Mouse (Mus musculus) lung, postnatal 0 days (tissue): ENCODE results near the gene Cuta. TPM values are rescaled to one million over a fixed set of nuclear protein-coding genes. Genes with fewer than 3 reads are reported as not detected.
A peak's percentile ranks its signal among the peaks of the same experiment; 100 is the strongest.

Experiments
- ATAC-seq: fragments of 200-750 bp; cut with Nextera tagmentation; 2 replicates; pipeline ENCODE4 v1.8.0; 2017; ENCODE audit warnings: moderate library complexity
- DNase-seq: peaks from one replicate; pipeline ENCODE4 v3.0.0-alpha.2; 2016; ENCODE audit warnings: low spot score
- H3K27ac ChIP-seq: fragments of 300-500 bp; sonication (generic); 2 replicates; pipeline ENCODE4 v1.5.1; 2014; ENCODE audit warnings: antibody characterized with exemption, mild to moderate bottlenecking, low read length, mixed read lengths
- H3K27me3 ChIP-seq: fragments of 300-500 bp; sonication (generic); replicated peaks from 2 replicates; pipeline ENCODE4 v1.6.1; 2014; ENCODE audit warnings: low read length, mixed read lengths; ENCODE audit not compliant: insufficient read depth
- H3K36me3 ChIP-seq: fragments of 300-500 bp; sonication (generic); 2 replicates; pipeline ENCODE4 v1.6.1; 2014; ENCODE audit warnings: low read length, mixed read lengths; ENCODE audit not compliant: insufficient read depth
- H3K4me1 ChIP-seq: fragments of 300-500 bp; sonication (generic); 2 replicates; pipeline ENCODE4 v1.6.1; 2014; ENCODE audit warnings: antibody characterized with exemption, low read depth, low read length, mixed read lengths; ENCODE audit not compliant: insufficient read depth
- H3K4me2 ChIP-seq: fragments of 300-500 bp; sonication (generic); replicated peaks from 2 replicates; pipeline ENCODE4 v1.6.1; 2014; ENCODE audit warnings: low read depth, mild to moderate bottlenecking, low read length, moderate library complexity, mixed read lengths
- H3K4me3 ChIP-seq: fragments of 300-500 bp; sonication (generic); 2 replicates; pipeline ENCODE4 v1.5.1; 2014; ENCODE audit warnings: low read depth, low read length
- H3K9ac ChIP-seq: fragments of 300-500 bp; sonication (generic); replicated peaks from 2 replicates; pipeline ENCODE4 v1.6.1; 2014; ENCODE audit warnings: low read depth, mild to moderate bottlenecking
- H3K9me3 ChIP-seq: fragments of 300-500 bp; sonication (generic); 2 replicates; pipeline ENCODE4 v1.6.1; 2016; ENCODE audit warnings: low read length, mixed read lengths
- CTCF ChIP-seq: IDR thresholded peaks from 2 replicates; pipeline ENCODE4 v1.5.1; 2016; ENCODE audit warnings: antibody characterized with exemption, mild to moderate bottlenecking
- EP300 ChIP-seq: IDR thresholded peaks from 2 replicates; pipeline ENCODE4 v1.6.1; 2016; ENCODE audit warnings: antibody characterized with exemption, mild to moderate bottlenecking, control low read depth
- whole genome bisulfite sequencing: fragments of 180-500 bp; shearing (Covaris S2); extraction: QIAGEN DNeasy Blood & Tissue Kit; methylation state at CpG from one replicate; pipeline ENCODE4 v1.1.7; 2014; 5-methylcytosine and 5-hydroxymethylcytosine counted together
- polyA plus RNA-seq: library from polyadenylated mRNA; unstranded; fragments of >200 nt; fragmentation: Nextera tagmentation; extraction: Ambion mirVana; gene quantifications from 2 replicates; pipeline ENCODE4 v1.2.1, GENCODE M21; 2015

Gene Cuta
- polyA plus RNA-seq, 1 experiment from 2014 or later, result 180 TPM

DNA sequence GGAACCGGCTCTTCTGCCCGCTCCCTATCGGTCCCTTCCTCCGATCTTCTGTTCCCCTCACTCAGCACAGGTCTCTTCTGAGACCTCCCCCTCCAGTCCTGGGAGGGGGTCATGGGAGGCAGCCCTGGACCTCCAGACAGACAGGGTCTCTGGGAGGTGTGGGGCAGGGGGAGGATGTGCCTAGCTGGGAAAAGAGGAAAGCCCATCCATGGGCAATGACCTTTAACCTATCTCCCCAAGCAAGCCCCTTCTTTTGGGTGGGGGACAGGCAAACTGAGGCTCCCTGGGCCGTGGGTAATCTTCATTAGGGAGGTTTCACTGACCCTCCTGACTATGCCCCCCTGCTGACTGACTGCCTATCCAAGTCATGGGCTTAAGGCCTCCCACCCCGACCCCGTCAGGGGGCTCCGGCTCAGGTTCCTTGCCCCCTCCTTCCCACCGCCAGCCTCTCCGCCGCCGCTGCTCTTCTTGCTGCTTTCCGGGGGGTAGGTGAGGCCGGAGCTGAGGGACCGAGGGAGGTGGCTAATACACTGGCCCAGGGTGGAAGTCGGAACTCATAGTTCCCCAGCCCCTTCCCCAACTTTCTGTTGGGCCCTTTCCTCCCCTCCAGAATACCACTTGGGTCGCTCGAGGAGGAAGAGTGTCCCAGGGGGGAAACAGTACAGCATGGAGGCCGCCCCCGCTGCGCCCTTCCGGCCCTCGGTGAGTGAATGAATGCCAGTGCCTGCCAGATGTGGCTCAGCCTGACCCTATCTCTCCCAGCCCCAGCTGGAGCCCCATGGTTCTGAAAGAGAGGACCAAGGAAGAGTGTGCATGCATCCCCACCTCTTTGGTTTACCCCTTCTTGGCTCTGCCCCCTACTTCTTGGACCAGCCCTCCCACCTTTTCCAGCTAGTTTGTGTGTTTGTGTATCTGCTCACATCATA, 12.8 kb upstream of the Cuta start:
- Histone ChIP-seq H3K9me3 (no peaks in the 10 kb centered on the region), H3K36me3 (0 out of 2 replicates have a peak, but pooled peaks cover 2% of the 10 kb centered on the region), H3K4me2 (peak overlapping the region; percentile 41), H3K4me1 (peaks cover 15% of the 10 kb centered on the region; the same call in 1 of the 2 replicates), H3K9ac (peak overlapping the region; percentile 12; the same call in 1 of the 2 replicates), H3K27ac (no peak overlapping the region), H3K4me3 (peak overlapping the region; percentile 14), H3K27me3 (no peaks in the 10 kb centered on the region)
- TF ChIP-seq CTCF, result no peak
- no peak for TF ChIP-seq EP300
- 17% methylated on average over 21 of the region's 23 CpGs for WGBS
- no peak for DNase-seq
- ATAC-seq, result no peak

DNA sequence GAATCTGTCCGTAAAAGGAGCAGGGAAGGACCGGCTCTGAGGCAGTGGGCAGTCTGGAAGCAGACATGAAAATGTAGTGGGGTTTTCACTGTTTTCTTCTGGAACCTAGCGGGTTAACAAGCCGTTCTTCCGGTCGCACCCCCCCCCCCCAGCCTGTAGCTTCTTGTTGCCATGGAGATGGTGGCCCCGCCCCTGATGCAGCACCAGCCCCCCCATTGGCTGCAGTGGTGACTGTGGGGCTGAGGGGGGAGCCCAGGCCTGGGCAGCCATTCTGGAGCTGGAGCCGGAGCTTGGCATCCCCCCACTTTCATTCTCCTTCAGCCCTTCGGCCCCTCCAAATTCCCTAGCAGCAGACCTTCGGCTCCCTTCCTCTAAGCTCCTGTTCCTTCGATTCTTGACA, 12.0 kb upstream of the Cuta start:
- TF ChIP-seq CTCF, result no peak
- no peak for TF ChIP-seq EP300
- H3K9ac ChIP-seq, result no peak overlapping the region
- WGBS, result 2% methylated on average over 8 of the region's 11 CpGs
- no peaks in the 10 kb centered on the region for H3K9me3 ChIP-seq
- peak; percentile 89 for DNase-seq
- no peak overlapping the region for H3K27ac ChIP-seq
- peak overlapping the region; percentile 41 for H3K4me2 ChIP-seq
- H3K4me3 ChIP-seq, result peak overlapping the region; percentile 14
- no peaks in the 10 kb centered on the region for H3K27me3 ChIP-seq
- H3K4me1 ChIP-seq, result peaks cover 15% of the 10 kb centered on the region; the same call in 1 of the 2 replicates
- no peaks in the 10 kb centered on the region for H3K36me3 ChIP-seq
- ATAC-seq, result peak; percentile 67

DNA sequence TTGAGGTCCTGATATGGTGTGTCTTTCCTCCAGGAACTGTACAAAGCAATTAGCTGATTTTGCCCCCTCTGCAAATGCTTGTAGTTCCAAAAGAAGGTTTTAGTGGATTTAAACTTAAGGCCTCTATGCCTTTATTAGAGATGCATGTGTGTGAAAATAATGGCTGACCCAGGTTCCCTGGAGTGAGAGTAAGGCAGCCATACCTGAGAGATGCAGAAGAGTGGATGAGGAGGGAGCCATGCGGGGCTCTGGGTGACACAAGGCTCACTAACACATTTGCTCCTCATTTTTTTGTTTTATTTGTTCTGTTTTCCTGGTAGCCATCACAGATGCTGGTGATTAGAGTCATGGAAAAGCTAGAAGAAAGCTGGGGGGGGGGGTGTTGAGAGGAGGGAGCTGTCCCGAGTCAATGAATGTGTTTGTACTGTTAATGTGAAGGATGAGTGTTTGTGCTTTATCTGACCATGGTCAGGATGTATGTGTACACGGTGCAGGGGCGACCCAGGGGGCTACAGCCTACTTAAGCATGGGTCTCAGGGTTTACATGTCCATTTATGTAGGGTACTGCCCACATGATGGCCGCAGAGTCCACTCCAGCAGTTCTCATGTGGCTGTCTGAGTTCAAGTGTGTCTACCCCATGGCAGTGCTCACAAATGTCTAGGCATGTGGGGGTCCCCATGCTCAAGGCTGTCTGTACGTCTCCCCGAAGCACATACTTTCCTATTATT, 11.4 kb upstream of the Cuta start:
- 39% methylated on average over 7 of the region's 7 CpGs for WGBS
- no peaks in the 10 kb centered on the region for H3K36me3 ChIP-seq
- no peak overlapping the region for H3K27ac ChIP-seq
- H3K4me2 ChIP-seq, result peak overlapping the region; percentile 41
- ATAC-seq (no peak), DNase-seq (no peak)
- no peaks in the 10 kb centered on the region for H3K27me3 ChIP-seq
- H3K9ac ChIP-seq, result no peak overlapping the region
- TF ChIP-seq CTCF (no peak), EP300 (no peak)
- H3K4me1 ChIP-seq, result peaks cover 15% of the 10 kb centered on the region; the same call in 1 of the 2 replicates
- no peaks in the 10 kb centered on the region for H3K9me3 ChIP-seq
- H3K4me3 ChIP-seq, result peak overlapping the region; percentile 14

DNA sequence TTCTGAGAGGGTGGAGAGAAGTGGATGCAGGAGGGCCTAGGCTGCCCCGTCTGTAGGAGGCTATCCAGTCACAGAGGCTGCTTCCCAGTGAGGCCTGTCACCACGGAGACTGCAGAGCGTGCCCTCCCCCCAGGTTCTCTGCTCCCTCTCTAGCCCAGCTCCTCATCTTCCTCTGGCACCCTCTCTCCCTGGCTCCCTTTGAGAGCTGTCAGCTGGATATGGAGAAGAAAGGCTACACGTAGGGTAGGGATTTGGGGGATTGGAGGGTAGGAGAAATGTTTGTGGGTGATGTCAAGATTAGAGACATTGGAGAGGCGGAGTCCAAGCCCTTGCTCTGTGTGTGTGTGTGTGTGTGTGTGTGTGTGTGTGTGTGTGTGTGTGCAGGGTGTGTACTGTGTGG, 10.5 kb upstream of the Cuta start:
- Histone ChIP-seq H3K27me3 (no peaks in the 10 kb centered on the region), H3K4me1 (peaks cover 15% of the 10 kb centered on the region; the same call in 1 of the 2 replicates), H3K27ac (no peak overlapping the region), H3K4me3 (no peak overlapping the region), H3K9ac (no peak overlapping the region), H3K9me3 (no peaks in the 10 kb centered on the region), H3K36me3 (no peaks in the 10 kb centered on the region), H3K4me2 (no peak overlapping the region)
- 59% methylated on average over 5 of the region's 5 CpGs for WGBS
- TF ChIP-seq CTCF (no peak), EP300 (no peak)
- DNase-seq, result no peak
- ATAC-seq, result no peak

DNA sequence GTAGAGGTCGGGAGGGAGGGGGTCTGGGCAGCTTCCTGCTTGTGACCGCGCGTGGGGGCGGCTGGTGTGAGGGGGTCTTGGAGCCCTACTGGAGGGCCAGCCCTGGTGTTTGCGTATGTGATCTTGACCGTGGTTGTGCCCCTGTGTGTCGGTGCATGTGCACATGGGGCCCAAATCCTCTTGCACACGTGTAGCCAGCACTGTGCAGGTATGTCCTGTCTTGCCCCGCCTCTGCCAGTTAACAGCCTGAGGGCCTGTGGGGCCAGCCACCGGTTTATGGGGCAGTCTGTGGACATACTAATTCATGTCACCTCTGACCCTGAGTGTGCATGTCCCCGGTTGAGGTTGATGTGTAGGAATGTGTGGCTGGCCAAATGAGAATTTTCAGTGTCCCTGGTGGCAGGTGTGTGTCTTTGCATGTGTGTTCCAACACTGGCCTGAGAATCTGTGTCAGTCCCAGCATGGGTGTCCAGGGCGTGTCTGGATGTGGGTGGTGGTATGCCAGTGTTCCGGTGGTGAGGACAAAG, 9.7 kb upstream of the Cuta start:
- H3K27ac ChIP-seq, result no peak overlapping the region
- H3K27me3 ChIP-seq, result no peaks in the 10 kb centered on the region
- 9% methylated on average over 14 of the region's 14 CpGs for WGBS
- H3K9me3 ChIP-seq, result no peaks in the 10 kb centered on the region
- peak; percentile 59 for TF ChIP-seq CTCF
- no peak for TF ChIP-seq EP300
- H3K4me1 ChIP-seq, result peaks cover 15% of the 10 kb centered on the region; the same call in 1 of the 2 replicates
- H3K4me3 ChIP-seq, result peak overlapping the region; percentile 67
- H3K36me3 ChIP-seq, result no peaks in the 10 kb centered on the region
- DNase-seq (peak; percentile 43), ATAC-seq (peak; percentile 22; the same call in 1 of the 2 replicates)
- no peak overlapping the region for H3K9ac ChIP-seq
- H3K4me2 ChIP-seq, result peak overlapping the region; percentile 100
